Mouse (Mus musculus): ENCODE measurements around the gene Arhgap40. TPM values are rescaled to one million over a fixed set of nuclear protein-coding genes. Genes with fewer than 3 reads are reported as not detected.
A peak's percentile ranks its signal among the peaks of the same experiment; 100 is the strongest.

The Arhgap40 gene
- polyA plus RNA-seq, 1 experiment from 2014 or later, result not detected

GRCm38 (mm10) chr2:158555812-158556211 is 43.2 kb downstream of the Arhgap40 start:
- Histone ChIP-seq H3K27ac (ENCODE audit: low read depth, low read length) (no peak overlapping the region), H3K4me2 (peak overlapping the region; percentile 66), H3K9me3 (replicated peaks; ENCODE audit: control insufficient read depth, low read length) (no peaks in the 10 kb centered on the region), H3K4me1 (ENCODE audit: control insufficient read depth, insufficient read depth, low read length) (peaks cover 11% of the 10 kb centered on the region), H3K4me3 (ENCODE audit: low read depth, low read length) (peak overlapping the region; percentile 35), H3K36me3 (ENCODE audit: control insufficient read depth, insufficient read depth, low read length) (no peaks in the 10 kb centered on the region), H3K9ac (ENCODE audit: low read depth, low read length) (no peak overlapping the region), H3K27me3 (ENCODE audit: control insufficient read depth, insufficient read depth, low read length) (peaks cover 42% of the 10 kb centered on the region)
- 2% methylated on average over 8 of the region's 8 CpGs for WGBS (ENCODE audit: insufficient replicate concordance)
- ATAC-seq (replicated peaks; ENCODE audit: insufficient number of reproducible peaks, low FRiP score, low TSS enrichment), result no peak

GRCm38 (mm10) chr2:158556225-158556624 is 43.6 kb downstream of the Arhgap40 start:
- peak overlapping the region; percentile 66 for H3K4me2 ChIP-seq
- ATAC-seq (replicated peaks; ENCODE audit: insufficient number of reproducible peaks, low FRiP score, low TSS enrichment), result no peak
- peak overlapping the region; percentile 35 for H3K4me3 ChIP-seq (ENCODE audit: low read depth, low read length)
- H3K27ac ChIP-seq (ENCODE audit: low read depth, low read length), result no peak overlapping the region
- no peaks in the 10 kb centered on the region for H3K9me3 ChIP-seq (replicated peaks; ENCODE audit: control insufficient read depth, low read length)
- 3% methylated on average over 20 of the region's 20 CpGs for WGBS (ENCODE audit: insufficient replicate concordance)
- H3K4me1 ChIP-seq (ENCODE audit: control insufficient read depth, insufficient read depth, low read length), result peaks cover 15% of the 10 kb centered on the region
- H3K36me3 ChIP-seq (ENCODE audit: control insufficient read depth, insufficient read depth, low read length), result no peaks in the 10 kb centered on the region
- H3K27me3 ChIP-seq (ENCODE audit: control insufficient read depth, insufficient read depth, low read length), result peaks cover 40% of the 10 kb centered on the region
- no peak overlapping the region for H3K9ac ChIP-seq (ENCODE audit: low read depth, low read length)

- H3K27me3 ChIP-seq (ENCODE audit: control insufficient read depth, insufficient read depth, low read length), result peaks cover 35% of the 10 kb centered on the region
- no peak overlapping the region for H3K4me3 ChIP-seq (ENCODE audit: low read depth, low read length)
- H3K36me3 ChIP-seq (ENCODE audit: control insufficient read depth, insufficient read depth, low read length), result no peaks in the 10 kb centered on the region
- H3K4me1 ChIP-seq (ENCODE audit: control insufficient read depth, insufficient read depth, low read length), result peaks cover 18% of the 10 kb centered on the region
- no peak overlapping the region for H3K9ac ChIP-seq (ENCODE audit: low read depth, low read length)
- H3K4me2 ChIP-seq, result no peak overlapping the region
- no peak for ATAC-seq (replicated peaks; ENCODE audit: insufficient number of reproducible peaks, low FRiP score, low TSS enrichment)
- 7% methylated on average over 5 of the region's 5 CpGs for WGBS (ENCODE audit: insufficient replicate concordance)
- no peak overlapping the region for H3K27ac ChIP-seq (ENCODE audit: low read depth, low read length)
- H3K9me3 ChIP-seq (replicated peaks; ENCODE audit: control insufficient read depth, low read length), result no peaks in the 10 kb centered on the region
These were observed 44.2 kb downstream of the Arhgap40 start for GRCm38 (mm10) chr2:158556750-158557149.

- H3K4me1 ChIP-seq (ENCODE audit: control insufficient read depth, insufficient read depth, low read length), result peaks cover 18% of the 10 kb centered on the region
- no peak for ATAC-seq (replicated peaks; ENCODE audit: insufficient number of reproducible peaks, low FRiP score, low TSS enrichment)
- no peak overlapping the region for H3K4me2 ChIP-seq
- no peak overlapping the region for H3K27ac ChIP-seq (ENCODE audit: low read depth, low read length)
- no peak overlapping the region for H3K4me3 ChIP-seq (ENCODE audit: low read depth, low read length)
- no peaks in the 10 kb centered on the region for H3K36me3 ChIP-seq (ENCODE audit: control insufficient read depth, insufficient read depth, low read length)
- H3K9ac ChIP-seq (ENCODE audit: low read depth, low read length), result no peak overlapping the region
- H3K27me3 ChIP-seq (ENCODE audit: control insufficient read depth, insufficient read depth, low read length), result peaks cover 22% of the 10 kb centered on the region
- WGBS (ENCODE audit: insufficient replicate concordance), result 64% methylated on average over 6 of the region's 6 CpGs
- no peaks in the 10 kb centered on the region for H3K9me3 ChIP-seq (replicated peaks; ENCODE audit: control insufficient read depth, low read length)
These were observed 47.3 kb downstream of the Arhgap40 start for GRCm38 (mm10) chr2:158559945-158560344.

- Histone ChIP-seq H3K9me3 (replicated peaks; ENCODE audit: control insufficient read depth, low read length) (no peaks in the 10 kb centered on the region), H3K4me3 (ENCODE audit: low read depth, low read length) (no peak overlapping the region), H3K27ac (ENCODE audit: low read depth, low read length) (no peak overlapping the region), H3K36me3 (ENCODE audit: control insufficient read depth, insufficient read depth, low read length) (no peaks in the 10 kb centered on the region), H3K4me2 (no peak overlapping the region), H3K27me3 (ENCODE audit: control insufficient read depth, insufficient read depth, low read length) (peaks cover 17% of the 10 kb centered on the region), H3K9ac (ENCODE audit: low read depth, low read length) (no peak overlapping the region), H3K4me1 (ENCODE audit: control insufficient read depth, insufficient read depth, low read length) (peaks cover 11% of the 10 kb centered on the region)
- 15% methylated on average over 9 of the region's 9 CpGs for WGBS (ENCODE audit: insufficient replicate concordance)
- no peak for ATAC-seq (replicated peaks; ENCODE audit: insufficient number of reproducible peaks, low FRiP score, low TSS enrichment)
These were observed 48.2 kb downstream of the Arhgap40 start for GRCm38 (mm10) chr2:158560801-158561200.

- no peak for ATAC-seq (replicated peaks; ENCODE audit: insufficient number of reproducible peaks, low FRiP score, low TSS enrichment)
- Histone ChIP-seq H3K4me2 (no peak overlapping the region), H3K27ac (ENCODE audit: low read depth, low read length) (no peak overlapping the region), H3K9ac (ENCODE audit: low read depth, low read length) (no peak overlapping the region), H3K36me3 (ENCODE audit: control insufficient read depth, insufficient read depth, low read length) (no peaks in the 10 kb centered on the region), H3K27me3 (ENCODE audit: control insufficient read depth, insufficient read depth, low read length) (peaks cover 15% of the 10 kb centered on the region), H3K4me3 (ENCODE audit: low read depth, low read length) (no peak overlapping the region), H3K4me1 (ENCODE audit: control insufficient read depth, insufficient read depth, low read length) (peaks cover 7% of the 10 kb centered on the region), H3K9me3 (replicated peaks; ENCODE audit: control insufficient read depth, low read length) (no peaks in the 10 kb centered on the region)
- WGBS (ENCODE audit: insufficient replicate concordance), result 21% methylated on average over 3 of the region's 3 CpGs
These were observed 49.0 kb downstream of the Arhgap40 start for GRCm38 (mm10) chr2:158561371-158562144.

- Histone ChIP-seq H3K9me3 (replicated peaks; ENCODE audit: control insufficient read depth, low read length) (no peaks in the 10 kb centered on the region), H3K9ac (ENCODE audit: low read depth, low read length) (no peak overlapping the region), H3K36me3 (ENCODE audit: control insufficient read depth, insufficient read depth, low read length) (no peaks in the 10 kb centered on the region), H3K27me3 (ENCODE audit: control insufficient read depth, insufficient read depth, low read length) (peaks cover 4% of the 10 kb centered on the region), H3K4me1 (ENCODE audit: control insufficient read depth, insufficient read depth, low read length) (no peaks in the 10 kb centered on the region), H3K4me2 (no peak overlapping the region), H3K4me3 (ENCODE audit: low read depth, low read length) (no peak overlapping the region), H3K27ac (ENCODE audit: low read depth, low read length) (no peak overlapping the region)
- 26% methylated on average over 13 of the region's 13 CpGs for WGBS (ENCODE audit: insufficient replicate concordance)
- ATAC-seq (replicated peaks; ENCODE audit: insufficient number of reproducible peaks, low FRiP score, low TSS enrichment), result no peak
These were observed 58.0 kb downstream of the Arhgap40 start for GRCm38 (mm10) chr2:158570421-158571081.

- H3K36me3 ChIP-seq (ENCODE audit: control insufficient read depth, insufficient read depth, low read length), result no peaks in the 10 kb centered on the region
- no peak overlapping the region for H3K4me3 ChIP-seq (ENCODE audit: low read depth, low read length)
- H3K9ac ChIP-seq (ENCODE audit: low read depth, low read length), result no peak overlapping the region
- H3K9me3 ChIP-seq (replicated peaks; ENCODE audit: control insufficient read depth, low read length), result no peaks in the 10 kb centered on the region
- no peak for ATAC-seq (replicated peaks; ENCODE audit: insufficient number of reproducible peaks, low FRiP score, low TSS enrichment)
- 59% methylated on average over 4 of the region's 4 CpGs for WGBS (ENCODE audit: insufficient replicate concordance)
- peaks cover 4% of the 10 kb centered on the region; the same call in 1 of the 2 replicates for H3K27me3 ChIP-seq (ENCODE audit: control insufficient read depth, insufficient read depth, low read length)
- no peak overlapping the region for H3K27ac ChIP-seq (ENCODE audit: low read depth, low read length)
- peaks cover 2% of the 10 kb centered on the region; the same call in 1 of the 2 replicates for H3K4me1 ChIP-seq (ENCODE audit: control insufficient read depth, insufficient read depth, low read length)
- H3K4me2 ChIP-seq, result no peak overlapping the region
These were observed 67.4 kb downstream of the Arhgap40 start for GRCm38 (mm10) chr2:158579979-158580378.
